Mouse (Mus musculus) heart, embryonic 14.5 days (tissue): ENCODE results near the gene Olfr810. TPM values are rescaled to one million over a fixed set of nuclear protein-coding genes. Genes with fewer than 3 reads are reported as not detected.

ENCODE experiments used
- polyA plus RNA-seq: library from polyadenylated mRNA; unstranded; fragments of >200 nt; fragmentation: Nextera tagmentation; extraction: Ambion mirVana; gene quantifications from 2 replicates; pipeline ENCODE4 v1.2.1, GENCODE M21; 2014

Gene Olfr810
- polyA plus RNA-seq, 1 experiment from 2014 or later: not detected

Other genes with a start within 250 kb of the Olfr810 start
- not detected in 2 replicates for gene Olfr794, start 227.3 kb downstream of the Olfr810 start, polyA plus RNA-seq
- gene Olfr796, start 182.3 kb downstream of the Olfr810 start, polyA plus RNA-seq: not detected in 2 replicates
- not detected in 2 replicates for gene Olfr798, start 167.0 kb downstream of the Olfr810 start, polyA plus RNA-seq
- not detected in 2 replicates for gene Olfr799, start 157.4 kb downstream of the Olfr810 start, polyA plus RNA-seq
- gene Olfr800, start 137.2 kb downstream of the Olfr810 start, polyA plus RNA-seq: not detected in 2 replicates
- not detected in 2 replicates for gene Olfr801, start 121.1 kb downstream of the Olfr810 start, polyA plus RNA-seq
- not detected in 2 replicates for gene Olfr802, start 106.7 kb downstream of the Olfr810 start, polyA plus RNA-seq
- gene Olfr803, start 100.6 kb downstream of the Olfr810 start, polyA plus RNA-seq: not detected in 2 replicates
- not detected in 2 replicates for gene Olfr804, start 91.7 kb downstream of the Olfr810 start, polyA plus RNA-seq
- not detected in 2 replicates for gene Olfr805, start 65.5 kb downstream of the Olfr810 start, polyA plus RNA-seq
- gene Olfr806, start 53.0 kb downstream of the Olfr810 start, polyA plus RNA-seq: not detected in 2 replicates
- gene Olfr807, start 37.1 kb downstream of the Olfr810 start, polyA plus RNA-seq: not detected in 2 replicates
- gene Olfr808, start 29.4 kb downstream of the Olfr810 start, polyA plus RNA-seq: not detected in 2 replicates
- gene Olfr809, start 20.3 kb downstream of the Olfr810 start, polyA plus RNA-seq: not detected in 2 replicates
- gene Olfr811, start 9.5 kb upstream of the Olfr810 start, polyA plus RNA-seq: not detected in 2 replicates
- gene Olfr812, start 51.2 kb upstream of the Olfr810 start, polyA plus RNA-seq: not detected in 2 replicates
- gene Olfr813, start 60.5 kb upstream of the Olfr810 start, polyA plus RNA-seq: not detected in 2 replicates
- gene Olfr814, start 84.9 kb upstream of the Olfr810 start, polyA plus RNA-seq: not detected in 2 replicates
- not detected in 2 replicates for gene Olfr815, start 111.0 kb upstream of the Olfr810 start, polyA plus RNA-seq
- not detected in 2 replicates for gene Olfr816, start 120.7 kb upstream of the Olfr810 start, polyA plus RNA-seq
- not detected in 2 replicates for gene Olfr818, start 154.2 kb upstream of the Olfr810 start, polyA plus RNA-seq
- not detected in 2 replicates for gene Olfr819, start 172.3 kb upstream of the Olfr810 start, polyA plus RNA-seq
- not detected in 2 replicates for gene Olfr247, start 181.2 kb upstream of the Olfr810 start, polyA plus RNA-seq
- gene Gm10310, start 190.1 kb upstream of the Olfr810 start, polyA plus RNA-seq: not detected in 2 replicates
- not detected in 2 replicates for gene Olfr820, start 217.7 kb upstream of the Olfr810 start, polyA plus RNA-seq
- gene Olfr821, start 235.4 kb upstream of the Olfr810 start, polyA plus RNA-seq: not detected in 2 replicates